Mouse (Mus musculus): ENCODE measurements around the gene Il17rc. TPM values are rescaled to one million over a fixed set of nuclear protein-coding genes. Genes with fewer than 3 reads are reported as not detected.

The Il17rc gene
- polyA plus RNA-seq, 1 experiment from 2014 or later = 13.1 TPM

DNA sequence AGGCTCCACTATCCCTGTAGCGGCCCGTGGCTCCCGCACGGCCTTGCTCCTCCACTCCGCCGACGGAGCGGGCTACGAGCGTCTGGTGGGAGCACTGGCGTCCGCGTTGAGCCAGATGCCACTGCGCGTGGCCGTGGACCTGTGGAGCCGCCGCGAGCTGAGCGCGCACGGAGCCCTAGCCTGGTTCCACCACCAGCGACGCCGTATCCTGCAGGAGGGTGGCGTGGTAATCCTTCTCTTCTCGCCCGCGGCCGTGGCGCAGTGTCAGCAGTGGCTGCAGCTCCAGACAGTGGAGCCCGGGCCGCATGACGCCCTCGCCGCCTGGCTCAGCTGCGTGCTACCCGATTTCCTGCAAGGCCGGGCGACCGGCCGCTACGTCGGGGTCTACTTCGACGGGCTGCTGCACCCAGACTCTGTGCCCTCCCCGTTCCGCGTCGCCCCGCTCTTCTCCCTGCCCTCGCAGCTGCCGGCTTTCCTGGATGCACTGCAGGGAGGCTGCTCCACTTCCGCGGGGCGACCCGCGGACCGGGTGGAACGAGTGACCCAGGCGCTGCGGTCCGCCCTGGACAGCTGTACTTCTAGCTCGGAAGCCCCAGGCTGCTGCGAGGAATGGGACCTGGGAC, 11.4 kb downstream of the Il17rc start:
- Histone ChIP-seq H3K4me2 (ENCODE audit: low read depth, low read length) (peak overlapping the region; percentile 98), H3K27ac (ENCODE audit: low read depth) (peak overlapping the region; percentile 87), H3K9me3 (ENCODE audit: low read length) (no peaks in the 10 kb centered on the region), H3K36me3 (replicated peaks; ENCODE audit: insufficient read depth, low read length) (no peaks in the 10 kb centered on the region), H3K4me1 (ENCODE audit: insufficient read depth) (peaks cover 26% of the 10 kb centered on the region), H3K4me3 (ENCODE audit: low read depth, low read length) (peak overlapping the region; percentile 66), H3K27me3 (ENCODE audit: insufficient read depth, low read length) (no peaks in the 10 kb centered on the region), H3K9ac (replicated peaks) (peak overlapping the region; percentile 68)
- TF ChIP-seq EP300 (IDR thresholded peaks at IDR 0.05; ENCODE audit: low read depth) (no peak), CTCF (IDR thresholded peaks at IDR 0.05; ENCODE audit: low read depth) (peak; percentile 25; the same call in 1 of the 2 replicates)
- 1% methylated on average over 65 of the region's 65 CpGs for WGBS (ENCODE audit: insufficient replicate concordance)
- peak; percentile 41 for ATAC-seq
- peak; percentile 49 for DNase-seq

DNA sequence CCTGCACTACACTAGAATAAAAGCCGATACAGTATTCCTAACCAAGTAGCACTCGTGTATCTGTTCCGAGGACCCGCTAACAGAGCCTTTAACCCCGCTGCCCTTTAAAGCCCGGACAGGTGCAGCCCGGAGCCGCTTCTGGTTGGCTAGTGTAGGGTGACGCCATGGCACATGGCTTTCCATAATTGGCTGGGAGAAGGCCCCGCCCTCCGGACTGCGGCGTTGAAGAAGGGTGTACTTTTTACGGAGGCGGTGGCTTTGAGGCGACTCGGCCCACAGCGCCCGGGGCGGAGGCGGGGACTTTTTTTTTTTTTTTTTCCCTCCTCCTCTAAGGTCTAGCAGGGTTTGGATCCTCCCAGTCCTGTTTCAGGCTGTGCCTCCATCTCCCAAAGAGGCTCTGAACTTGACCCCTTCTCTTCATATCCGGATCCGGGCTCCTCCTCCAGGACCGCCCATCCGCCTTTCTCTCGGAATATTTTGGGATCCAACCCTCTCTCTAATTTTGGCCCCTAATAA, 11.9 kb downstream of the Il17rc start, which contains the start of gene Creld1:
Creld1 (plus strand) TSS at position 198 of the 516 bp plus-strand sequence.
- Histone ChIP-seq H3K9me3 (ENCODE audit: low read length) (no peaks in the 10 kb centered on the region), H3K4me2 (ENCODE audit: low read depth, low read length) (peak within 1 kb of the TSS; percentile 98)

DNA sequence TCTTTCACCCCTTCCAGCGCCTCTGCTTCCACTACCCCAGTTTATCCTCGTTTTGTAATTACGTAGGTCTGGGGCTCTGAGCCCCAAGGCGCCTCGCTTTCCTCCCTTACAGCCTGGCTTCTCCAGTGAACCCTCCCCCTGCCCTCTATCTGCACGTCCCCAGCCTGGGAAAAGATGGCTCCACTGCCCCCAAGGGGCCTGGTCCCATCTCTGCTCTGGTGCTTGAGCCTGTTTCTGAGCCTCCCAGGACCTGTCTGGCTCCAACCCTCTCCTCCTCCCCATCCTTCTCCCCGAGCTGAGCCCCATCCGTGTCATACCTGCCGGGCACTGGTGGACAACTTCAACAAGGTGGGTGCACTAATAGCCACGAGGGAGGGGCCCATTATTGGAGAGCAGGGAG, 12.5 kb downstream of the Il17rc start:
- TF ChIP-seq EP300 (IDR thresholded peaks at IDR 0.05; ENCODE audit: low read depth) (no peak), CTCF (IDR thresholded peaks at IDR 0.05; ENCODE audit: low read depth) (0 out of 2 replicates have a peak, but pooled peaks have one; percentile 11)

More for the DNA sequence above, 11.9 kb downstream of the Il17rc start, which contains the start of gene Creld1:
- peak; percentile 94 for DNase-seq
- Histone ChIP-seq H3K36me3 (replicated peaks; ENCODE audit: insufficient read depth, low read length) (0 out of 2 replicates have a peak, but pooled peaks cover under 1% of the 10 kb centered on the region), H3K9ac (replicated peaks) (peak within 1 kb of the TSS; percentile 73), H3K4me1 (ENCODE audit: insufficient read depth) (peaks cover 26% of the 10 kb centered on the region), H3K27me3 (ENCODE audit: insufficient read depth, low read length) (no peaks in the 10 kb centered on the region), H3K4me3 (ENCODE audit: low read depth, low read length) (peak within 1 kb of the TSS; percentile 66), H3K27ac (ENCODE audit: low read depth) (peak within 1 kb of the TSS; percentile 87)
- ATAC-seq = peak; percentile 95
- TF ChIP-seq EP300 (IDR thresholded peaks at IDR 0.05; ENCODE audit: low read depth) (no peak), CTCF (IDR thresholded peaks at IDR 0.05; ENCODE audit: low read depth) (no peak)
- under 1% methylated on average over 26 of the region's 26 CpGs for WGBS (ENCODE audit: insufficient replicate concordance)

DNA sequence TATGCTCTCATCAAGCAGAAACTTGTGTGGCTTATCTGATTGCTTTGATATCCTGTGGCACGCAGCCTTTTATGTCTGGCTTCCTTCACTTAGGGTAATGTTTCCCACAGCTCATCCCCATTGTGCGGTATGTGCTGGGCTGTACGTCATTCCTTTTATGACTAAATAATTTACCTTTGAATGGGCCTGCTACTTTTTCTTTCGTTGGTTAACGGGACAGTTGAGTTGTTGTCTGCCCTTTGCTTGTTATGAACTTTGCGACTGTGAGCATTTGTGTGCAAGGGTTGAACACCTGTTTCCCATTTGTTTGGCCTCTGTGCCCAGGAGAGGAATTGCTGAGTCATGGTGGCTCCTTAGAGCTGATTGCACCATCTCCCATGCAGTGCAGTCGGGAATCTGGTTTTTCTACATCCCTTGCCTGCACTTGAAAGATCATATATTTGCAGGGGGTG, 15.9 kb downstream of the Il17rc start:
- peak overlapping the region; percentile 89 for H3K27ac ChIP-seq (ENCODE audit: low read depth)
- no peaks in the 10 kb centered on the region for H3K27me3 ChIP-seq (ENCODE audit: insufficient read depth, low read length)
- ATAC-seq (peak; percentile 17), DNase-seq (no peak)
- TF ChIP-seq EP300 (IDR thresholded peaks at IDR 0.05; ENCODE audit: low read depth) (no peak; the same call in 1 of the 2 replicates), CTCF (IDR thresholded peaks at IDR 0.05; ENCODE audit: low read depth) (no peak)
- no peak overlapping the region for H3K4me2 ChIP-seq (ENCODE audit: low read depth, low read length)
- no peak overlapping the region for H3K9ac ChIP-seq (replicated peaks)
- peaks cover 8% of the 10 kb centered on the region for H3K36me3 ChIP-seq (replicated peaks; ENCODE audit: insufficient read depth, low read length)
- no peaks in the 10 kb centered on the region for H3K9me3 ChIP-seq (ENCODE audit: low read length)
- no peak overlapping the region for H3K4me3 ChIP-seq (ENCODE audit: low read depth, low read length)
- WGBS (ENCODE audit: insufficient replicate concordance) = 34% methylated on average over 7 of the region's 7 CpGs
- peaks cover 20% of the 10 kb centered on the region for H3K4me1 ChIP-seq (ENCODE audit: insufficient read depth)

More for the DNA sequence above, 12.5 kb downstream of the Il17rc start:
- 6% methylated on average over 10 of the region's 10 CpGs for WGBS (ENCODE audit: insufficient replicate concordance)
- ATAC-seq = peak; percentile 9; the same call in 1 of the 2 replicates
- DNase-seq = no peak
- Histone ChIP-seq H3K9ac (replicated peaks) (peak overlapping the region; percentile 73), H3K27me3 (ENCODE audit: insufficient read depth, low read length) (no peaks in the 10 kb centered on the region), H3K4me1 (ENCODE audit: insufficient read depth) (peaks cover 26% of the 10 kb centered on the region), H3K4me2 (ENCODE audit: low read depth, low read length) (peak overlapping the region; percentile 98), H3K4me3 (ENCODE audit: low read depth, low read length) (peak overlapping the region; percentile 66), H3K9me3 (ENCODE audit: low read length) (no peaks in the 10 kb centered on the region), H3K36me3 (replicated peaks; ENCODE audit: insufficient read depth, low read length) (peaks cover 6% of the 10 kb centered on the region; the same call in 1 of the 2 replicates), H3K27ac (ENCODE audit: low read depth) (peak overlapping the region; percentile 87)

DNA sequence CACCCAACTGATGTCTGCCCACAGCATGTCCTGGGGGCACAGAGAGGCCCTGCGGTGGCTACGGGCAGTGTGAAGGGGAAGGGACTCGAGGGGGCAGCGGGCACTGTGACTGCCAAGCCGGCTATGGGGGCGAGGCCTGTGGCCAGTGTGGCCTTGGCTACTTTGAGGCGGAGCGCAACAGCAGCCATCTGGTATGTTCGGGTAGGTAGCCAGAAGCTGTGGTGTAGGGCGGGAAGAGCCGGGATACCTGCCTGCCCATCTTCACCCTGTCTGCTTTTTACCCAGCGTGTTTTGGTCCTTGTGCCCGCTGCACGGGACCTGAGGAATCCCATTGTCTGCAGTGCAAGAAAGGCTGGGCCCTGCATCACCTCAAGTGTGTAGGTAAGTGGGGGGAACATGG, 18.2 kb downstream of the Il17rc start:
- H3K4me2 ChIP-seq (ENCODE audit: low read depth, low read length) = no peak overlapping the region
- H3K9me3 ChIP-seq (ENCODE audit: low read length) = no peaks in the 10 kb centered on the region
- DNase-seq (no peak), ATAC-seq (no peak)
- H3K4me1 ChIP-seq (ENCODE audit: insufficient read depth) = peaks cover 8% of the 10 kb centered on the region
- 86% methylated on average over 14 of the region's 14 CpGs for WGBS (ENCODE audit: insufficient replicate concordance)
- peaks cover 8% of the 10 kb centered on the region for H3K36me3 ChIP-seq (replicated peaks; ENCODE audit: insufficient read depth, low read length)
- no peak overlapping the region for H3K27ac ChIP-seq (ENCODE audit: low read depth)
- TF ChIP-seq CTCF (IDR thresholded peaks at IDR 0.05; ENCODE audit: low read depth) (no peak), EP300 (IDR thresholded peaks at IDR 0.05; ENCODE audit: low read depth) (no peak)
- H3K4me3 ChIP-seq (ENCODE audit: low read depth, low read length) = no peak overlapping the region
- H3K27me3 ChIP-seq (ENCODE audit: insufficient read depth, low read length) = no peaks in the 10 kb centered on the region
- no peak overlapping the region for H3K9ac ChIP-seq (replicated peaks)

DNA sequence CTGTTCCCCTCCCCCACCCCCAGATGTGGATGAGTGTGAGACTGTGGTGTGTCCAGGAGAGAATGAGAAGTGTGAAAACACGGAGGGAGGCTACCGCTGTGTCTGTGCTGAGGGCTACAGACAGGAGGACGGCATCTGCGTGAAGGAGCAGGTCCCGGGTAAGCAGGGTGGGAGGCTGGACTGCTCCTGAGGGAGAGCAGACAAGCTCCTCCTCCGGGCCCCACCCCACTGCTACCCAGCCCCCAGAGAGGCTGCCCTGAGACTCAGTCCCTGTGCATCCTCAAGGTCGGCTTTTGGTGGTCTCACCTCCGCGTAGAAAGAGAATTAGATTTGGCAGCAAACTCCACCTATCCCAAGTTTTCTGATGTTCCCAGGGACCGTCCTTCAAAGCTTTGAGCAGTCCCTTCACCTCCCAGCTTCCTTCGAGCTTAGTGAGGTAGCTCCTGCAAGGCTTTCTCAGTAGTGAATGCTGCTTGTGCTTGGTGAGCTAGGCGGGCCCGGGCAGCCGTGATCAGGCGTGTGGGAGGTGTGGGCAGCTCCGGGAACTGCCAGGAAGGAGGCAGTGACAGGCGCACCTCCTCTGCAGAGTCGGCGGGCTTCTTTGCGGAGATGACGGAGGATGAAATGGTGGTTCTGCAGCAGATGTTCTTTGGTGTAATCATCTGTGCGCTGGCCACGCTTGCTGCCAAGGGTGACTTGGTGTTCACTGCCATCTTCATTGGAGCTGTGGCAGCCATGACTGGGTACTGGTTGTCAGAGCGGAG, 21.1 kb downstream of the Il17rc start:
- WGBS (ENCODE audit: insufficient replicate concordance) = 77% methylated on average over 24 of the region's 24 CpGs

More for the DNA sequence above, 21.1 kb downstream of the Il17rc start:
- peaks cover 8% of the 10 kb centered on the region for H3K36me3 ChIP-seq (replicated peaks; ENCODE audit: insufficient read depth, low read length)
- H3K9me3 ChIP-seq (ENCODE audit: low read length) = no peaks in the 10 kb centered on the region
- no peak overlapping the region for H3K4me2 ChIP-seq (ENCODE audit: low read depth, low read length)
- TF ChIP-seq EP300 (IDR thresholded peaks at IDR 0.05; ENCODE audit: low read depth) = no peak
- DNase-seq (no peak), ATAC-seq (no peak)
- H3K27me3 ChIP-seq (ENCODE audit: insufficient read depth, low read length) = peaks cover 6% of the 10 kb centered on the region
- no peak overlapping the region for H3K9ac ChIP-seq (replicated peaks)
- no peak overlapping the region for H3K27ac ChIP-seq (ENCODE audit: low read depth)
- no peak overlapping the region for H3K4me3 ChIP-seq (ENCODE audit: low read depth, low read length)
- H3K4me1 ChIP-seq (ENCODE audit: insufficient read depth) = peaks cover 12% of the 10 kb centered on the region
